Mouse (Mus musculus): ENCODE results near the gene Mettl15. TPM values are rescaled to one million over a fixed set of nuclear protein-coding genes. Genes with fewer than 3 reads are reported as not detected.

Mettl15 gene
- total and polyA plus RNA-seq, 3 experiments = 3.1 to 5.3 TPM; not detected in 1

GRCm38 (mm10) chr2:109277593-109277992 lies 3.0 kb downstream of the Mettl15 start:
- H3K36me3 ChIP-seq (ENCODE audit: control insufficient read depth in 1 of 2, insufficient read depth in 2 of 2, low read length in 2 of 2) = peaks cover 0 to 14% of the 10 kb centered on the region in 2 experiments; a peak in 2 of 4 replicates
- H3K27ac ChIP-seq (ENCODE audit: control insufficient read depth, low read depth, low read length) = peak overlapping the region; percentile 37; the same call in 1 of the 2 replicates
- peak; percentile 44 for DNase-seq (ENCODE audit: low read depth, low spot score)
- peaks cover 14% of the 10 kb centered on the region for H3K79me2 ChIP-seq (ENCODE audit: control insufficient read depth, insufficient read depth, low read length, poor library complexity)
- H3K9ac ChIP-seq (ENCODE audit: control insufficient read depth, low read depth, low read length, poor library complexity, severe bottlenecking) = peak overlapping the region; percentile 89
- peaks cover 3% of the 10 kb centered on the region in 2 experiments; a peak in 2 of 4 replicates for H3K4me1 ChIP-seq (ENCODE audit: control insufficient read depth in 1 of 2, insufficient read depth in 2 of 2, low read length in 2 of 2)
- no peaks in the 10 kb centered on the region for H3K9me3 ChIP-seq (replicated peaks; ENCODE audit: insufficient read depth, low read length)
- TF ChIP-seq SIN3A (IDR thresholded peaks at IDR 0.05; ENCODE audit: low read length) (no peak), ETS1 (IDR thresholded peaks at IDR 0.05; ENCODE audit: low read depth, low read length) (no peak), BHLHE40 (IDR thresholded peaks at IDR 0.05; ENCODE audit: borderline replicate concordance, low read depth, low read length) (no peak), MYB (IDR thresholded peaks at IDR 0.05; ENCODE audit: low read depth, low read length) (no peak), RCOR1 (IDR thresholded peaks at IDR 0.05; ENCODE audit: low read depth, low read length) (no peak), GATA1 (IDR thresholded peaks at IDR 0.05; ENCODE audit: low read depth, low read length) (no peak), USF2 (IDR thresholded peaks at IDR 0.05; ENCODE audit: borderline replicate concordance in 1 of 2, insufficient read depth in 1 of 2, low read depth in 1 of 2, low read length in 2 of 2) (no peak), ZMIZ1 (IDR thresholded peaks at IDR 0.05; ENCODE audit: low read depth, low read length) (no peak), CTCF (IDR thresholded peaks at IDR 0.05 in 2 of 3, conservative IDR thresholded peaks at IDR 0.05 in 1 of 3; ENCODE audit: control insufficient read depth in 1 of 3, insufficient read depth in 1 of 3, low read depth in 2 of 3, low read length in 3 of 3, poor library complexity in 1 of 3, severe bottlenecking in 1 of 3) (no peak)
- H3K4me3 ChIP-seq (ENCODE audit: control insufficient read depth in 1 of 2, insufficient read depth in 1 of 2, low read depth in 2 of 2, low read length in 2 of 2) = peak overlapping the region; percentile 83 to 90
- H3K27me3 ChIP-seq (ENCODE audit: control insufficient read depth in 1 of 2, insufficient read depth in 2 of 2, low read length in 2 of 2) = no peaks in the 10 kb centered on the region

DNA sequence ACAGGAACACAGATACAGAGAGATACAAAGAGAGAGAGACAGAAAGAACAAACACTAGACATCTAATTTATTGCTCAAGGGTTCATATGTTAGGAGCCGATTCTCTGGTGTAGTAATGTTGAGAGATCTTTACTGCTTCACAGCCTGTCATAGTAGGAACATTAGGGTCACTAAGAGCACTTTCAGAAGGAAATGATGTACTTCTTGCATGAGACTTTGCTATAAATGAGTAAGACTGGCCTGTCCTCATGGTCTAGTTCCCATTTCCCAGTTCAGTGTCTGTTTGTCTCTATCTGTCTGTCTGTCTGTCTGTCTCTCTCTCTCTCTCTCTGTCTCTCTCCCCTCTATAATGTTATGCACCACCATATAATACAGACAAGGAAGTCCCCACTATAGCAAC lies 7.5 kb downstream of the Mettl15 start:
- H3K4me1 ChIP-seq (ENCODE audit: control insufficient read depth in 1 of 2, insufficient read depth in 2 of 2, low read length in 2 of 2) = no peaks in the 10 kb centered on the region
- no peak for DNase-seq (ENCODE audit: low read depth, low spot score)
- H3K36me3 ChIP-seq (ENCODE audit: control insufficient read depth in 1 of 2, insufficient read depth in 2 of 2, low read length in 2 of 2) = peaks cover 0 to 2% of the 10 kb centered on the region in 2 experiments; a peak in 2 of 4 replicates
- H3K9me3 ChIP-seq (replicated peaks; ENCODE audit: insufficient read depth, low read length) = no peaks in the 10 kb centered on the region
- no peak overlapping the region for H3K9ac ChIP-seq (ENCODE audit: control insufficient read depth, low read depth, low read length, poor library complexity, severe bottlenecking)
- no peaks in the 10 kb centered on the region for H3K27me3 ChIP-seq (ENCODE audit: control insufficient read depth in 1 of 2, insufficient read depth in 2 of 2, low read length in 2 of 2)
- H3K27ac ChIP-seq (ENCODE audit: control insufficient read depth, low read depth, low read length) = no peak overlapping the region
- no peaks in the 10 kb centered on the region; the same call in 1 of the 2 replicates for H3K79me2 ChIP-seq (ENCODE audit: control insufficient read depth, insufficient read depth, low read length, poor library complexity)
- no peak overlapping the region for H3K4me3 ChIP-seq (ENCODE audit: control insufficient read depth in 1 of 2, insufficient read depth in 1 of 2, low read depth in 2 of 2, low read length in 2 of 2)
- TF ChIP-seq POLR2A (IDR thresholded peaks at IDR 0.05; ENCODE audit: control insufficient read depth in 1 of 2, insufficient read depth in 1 of 2, low read depth in 1 of 2, low read length in 2 of 2, poor library complexity in 1 of 2) (no peak), JUND (IDR thresholded peaks at IDR 0.05; ENCODE audit: low read depth, low read length) (no peak), GABPA (IDR thresholded peaks at IDR 0.05; ENCODE audit: low read depth, low read length) (no peak), USF1 (IDR thresholded peaks at IDR 0.05; ENCODE audit: low read depth, low read length) (no peak), USF2 (IDR thresholded peaks at IDR 0.05; ENCODE audit: borderline replicate concordance in 1 of 2, insufficient read depth in 1 of 2, low read depth in 1 of 2, low read length in 2 of 2) (no peak), MYC (IDR thresholded peaks at IDR 0.05; ENCODE audit: low read depth, low read length) (no peak), ZC3H11A (IDR thresholded peaks at IDR 0.05; ENCODE audit: low read depth, low read length) (no peak), MEF2A (IDR thresholded peaks at IDR 0.05; ENCODE audit: extremely low read depth, insufficient replicate concordance, low read depth, low read length, poor library complexity, severe bottlenecking) (no peak), TBP (IDR thresholded peaks at IDR 0.05; ENCODE audit: low read depth, low read length) (no peak), MAX (IDR thresholded peaks at IDR 0.05; ENCODE audit: low read length) (no peak), NRF1 (IDR thresholded peaks at IDR 0.05; ENCODE audit: insufficient read depth, low read depth, low read length, poor library complexity, severe bottlenecking) (no peak), MAZ (IDR thresholded peaks at IDR 0.05; ENCODE audit: low read depth, low read length) (no peak), NELFE (IDR thresholded peaks at IDR 0.05; ENCODE audit: low read depth, low read length) (no peak), MAFK (IDR thresholded peaks at IDR 0.05; ENCODE audit: borderline replicate concordance, low read depth, low read length) (no peak), RAD21 (IDR thresholded peaks at IDR 0.05; ENCODE audit: low read depth, low read length) (no peak), ZNF384 (IDR thresholded peaks at IDR 0.05; ENCODE audit: low read depth, low read length) (no peak), POLR2AphosphoS5 (IDR thresholded peaks at IDR 0.05; ENCODE audit: borderline replicate concordance, low read depth, low read length) (no peak), EP300 (IDR thresholded peaks at IDR 0.05; ENCODE audit: low read depth in 1 of 2, low read length in 2 of 2) (no peak), KAT2A (conservative IDR thresholded peaks at IDR 0.05; ENCODE audit: low read depth, low read length) (no peak), ZMIZ1 (IDR thresholded peaks at IDR 0.05; ENCODE audit: low read depth, low read length) (no peak)
